Mouse (Mus musculus): ENCODE data around the gene Sorbs2. TPM values are rescaled to one million over a fixed set of nuclear protein-coding genes. Genes with fewer than 3 reads are reported as not detected.

Sorbs2 gene
- polyA plus RNA-seq, 1 experiment: 14.3 TPM

- H3K4me3 ChIP-seq: no peak overlapping the region
- H3K4me2 ChIP-seq (ENCODE audit: low read depth): no peak overlapping the region
- TF ChIP-seq MYOD1 (IDR thresholded peaks at IDR 0.05; ENCODE audit: control insufficient read depth in 1 of 3, insufficient read length in 2 of 3, low read depth in 2 of 3) (no peak), USF1 (IDR thresholded peaks at IDR 0.05; ENCODE audit: low read depth) (no peak), SRF (IDR thresholded peaks at IDR 0.05; ENCODE audit: control insufficient read depth, insufficient read length, low read depth) (no peak), POLR2AphosphoS2 (IDR thresholded peaks at IDR 0.05; ENCODE audit: insufficient read length, low read depth) (no peak), E2F4 (IDR thresholded peaks at IDR 0.05; ENCODE audit: insufficient read depth) (no peak), REST (IDR thresholded peaks at IDR 0.05; ENCODE audit: insufficient read depth, insufficient read length) (no peak)
- H3K36me3 ChIP-seq (ENCODE audit: control insufficient read depth, insufficient read depth): no peaks in the 10 kb centered on the region
- H3K27me3 ChIP-seq (ENCODE audit: control insufficient read depth, insufficient read depth, insufficient read length): no peaks in the 10 kb centered on the region
- no peaks in the 10 kb centered on the region for H3K79me2 ChIP-seq (ENCODE audit: control insufficient read depth, insufficient read depth)
- no peak overlapping the region for H3ac ChIP-seq (ENCODE audit: control insufficient read depth, insufficient read length)
Observed at GRCm38 (mm10) chr8:45608413-45608812, 100.8 kb downstream of the Sorbs2 start.

- Histone ChIP-seq H3K27me3 (ENCODE audit: control insufficient read depth, insufficient read depth, insufficient read length) (no peaks in the 10 kb centered on the region), H3K36me3 (ENCODE audit: control insufficient read depth, insufficient read depth) (no peaks in the 10 kb centered on the region), H3K4me3 (no peak overlapping the region), H3K4me2 (ENCODE audit: low read depth) (no peak overlapping the region), H3K79me2 (ENCODE audit: control insufficient read depth, insufficient read depth) (no peaks in the 10 kb centered on the region), H3ac (ENCODE audit: control insufficient read depth, insufficient read length) (no peak overlapping the region)
- no peak for TF ChIP-seq E2F4 (IDR thresholded peaks at IDR 0.05; ENCODE audit: insufficient read depth)
- no peak for TF ChIP-seq POLR2A (IDR thresholded peaks at IDR 0.05; ENCODE audit: insufficient read length, low read depth)
- TF ChIP-seq CEBPB (IDR thresholded peaks at IDR 0.05; ENCODE audit: insufficient read depth, poor library complexity, severe bottlenecking): no peak
- no peak for TF ChIP-seq USF1 (IDR thresholded peaks at IDR 0.05; ENCODE audit: low read depth)
- no peak for TF ChIP-seq TCF12 (IDR thresholded peaks at IDR 0.05; ENCODE audit: insufficient read depth, poor library complexity, severe bottlenecking)
- TF ChIP-seq SRF (IDR thresholded peaks at IDR 0.05; ENCODE audit: control insufficient read depth, insufficient read length, low read depth): no peak
Observed at GRCm38 (mm10) chr8:45610426-45611215, 103.0 kb downstream of the Sorbs2 start.

- H3ac ChIP-seq (ENCODE audit: control insufficient read depth, insufficient read length): no peak overlapping the region
- no peaks in the 10 kb centered on the region for H3K27me3 ChIP-seq (ENCODE audit: control insufficient read depth, insufficient read depth, insufficient read length)
- TF ChIP-seq E2F4 (IDR thresholded peaks at IDR 0.05; ENCODE audit: insufficient read depth) (no peak), TCF3 (IDR thresholded peaks at IDR 0.05; ENCODE audit: insufficient read length, low read depth) (no peak), SRF (IDR thresholded peaks at IDR 0.05; ENCODE audit: control insufficient read depth, insufficient read length, low read depth) (no peak), MYOG (IDR thresholded peaks at IDR 0.05; ENCODE audit: control insufficient read depth in 1 of 3, insufficient read depth in 1 of 3, insufficient read length in 2 of 3, low read depth in 2 of 3) (no peak), POLR2AphosphoS2 (IDR thresholded peaks at IDR 0.05; ENCODE audit: insufficient read length, low read depth) (no peak), TCF12 (IDR thresholded peaks at IDR 0.05; ENCODE audit: insufficient read depth, poor library complexity, severe bottlenecking) (no peak), MAX (IDR thresholded peaks at IDR 0.05; ENCODE audit: low read depth) (no peak), CEBPB (IDR thresholded peaks at IDR 0.05; ENCODE audit: insufficient read depth, poor library complexity, severe bottlenecking) (no peak), POLR2A (IDR thresholded peaks at IDR 0.05; ENCODE audit: insufficient read length, low read depth) (no peak), USF1 (IDR thresholded peaks at IDR 0.05; ENCODE audit: low read depth) (no peak), MYOD1 (IDR thresholded peaks at IDR 0.05; ENCODE audit: control insufficient read depth in 1 of 3, insufficient read length in 2 of 3, low read depth in 2 of 3) (no peak)
- H3K4me2 ChIP-seq (ENCODE audit: low read depth): no peak overlapping the region
- no peaks in the 10 kb centered on the region for H3K79me2 ChIP-seq (ENCODE audit: control insufficient read depth, insufficient read depth)
- no peak overlapping the region for H3K4me3 ChIP-seq
- H3K36me3 ChIP-seq (ENCODE audit: control insufficient read depth, insufficient read depth): no peaks in the 10 kb centered on the region
Observed at GRCm38 (mm10) chr8:45611320-45611719, 103.7 kb downstream of the Sorbs2 start.

- no peaks in the 10 kb centered on the region for H3K27me3 ChIP-seq (ENCODE audit: control insufficient read depth, insufficient read depth, insufficient read length)
- no peak for TF ChIP-seq E2F4 (IDR thresholded peaks at IDR 0.05; ENCODE audit: insufficient read depth)
- TF ChIP-seq CEBPB (IDR thresholded peaks at IDR 0.05; ENCODE audit: insufficient read depth, poor library complexity, severe bottlenecking): no peak
- TF ChIP-seq TCF12 (IDR thresholded peaks at IDR 0.05; ENCODE audit: insufficient read depth, poor library complexity, severe bottlenecking): no peak
- TF ChIP-seq USF1 (IDR thresholded peaks at IDR 0.05; ENCODE audit: low read depth): no peak
- no peak for TF ChIP-seq MYOD1 (IDR thresholded peaks at IDR 0.05; ENCODE audit: control insufficient read depth in 1 of 3, insufficient read length in 2 of 3, low read depth in 2 of 3)
- no peak for TF ChIP-seq SRF (IDR thresholded peaks at IDR 0.05; ENCODE audit: control insufficient read depth, insufficient read length, low read depth)
- TF ChIP-seq POLR2AphosphoS2 (IDR thresholded peaks at IDR 0.05; ENCODE audit: insufficient read length, low read depth): no peak
- TF ChIP-seq MAX (IDR thresholded peaks at IDR 0.05; ENCODE audit: low read depth): no peak
- no peak for TF ChIP-seq POLR2A (IDR thresholded peaks at IDR 0.05; ENCODE audit: insufficient read length, low read depth)
- TF ChIP-seq TCF3 (IDR thresholded peaks at IDR 0.05; ENCODE audit: insufficient read length, low read depth): no peak
- no peak for TF ChIP-seq REST (IDR thresholded peaks at IDR 0.05; ENCODE audit: insufficient read depth, insufficient read length)
- TF ChIP-seq MYOG (IDR thresholded peaks at IDR 0.05; ENCODE audit: control insufficient read depth in 1 of 3, insufficient read depth in 1 of 3, insufficient read length in 2 of 3, low read depth in 2 of 3): no peak
- no peaks in the 10 kb centered on the region for H3K36me3 ChIP-seq (ENCODE audit: control insufficient read depth, insufficient read depth)
- H3ac ChIP-seq (ENCODE audit: control insufficient read depth, insufficient read length): no peak overlapping the region
- no peak overlapping the region for H3K4me3 ChIP-seq
- H3K79me2 ChIP-seq (ENCODE audit: control insufficient read depth, insufficient read depth): no peaks in the 10 kb centered on the region
- no peak overlapping the region for H3K4me2 ChIP-seq (ENCODE audit: low read depth)
Observed at GRCm38 (mm10) chr8:45614610-45615009, 107.0 kb downstream of the Sorbs2 start.

- TF ChIP-seq POLR2AphosphoS2 (IDR thresholded peaks at IDR 0.05; ENCODE audit: insufficient read length, low read depth): no peak
- TF ChIP-seq MAX (IDR thresholded peaks at IDR 0.05; ENCODE audit: low read depth): no peak
- TF ChIP-seq REST (IDR thresholded peaks at IDR 0.05; ENCODE audit: insufficient read depth, insufficient read length): no peak
- TF ChIP-seq TCF3 (IDR thresholded peaks at IDR 0.05; ENCODE audit: insufficient read length, low read depth): no peak
- TF ChIP-seq MYOG (IDR thresholded peaks at IDR 0.05; ENCODE audit: control insufficient read depth in 1 of 3, insufficient read depth in 1 of 3, insufficient read length in 2 of 3, low read depth in 2 of 3): no peak
- no peak for TF ChIP-seq SRF (IDR thresholded peaks at IDR 0.05; ENCODE audit: control insufficient read depth, insufficient read length, low read depth)
- no peak for TF ChIP-seq TCF12 (IDR thresholded peaks at IDR 0.05; ENCODE audit: insufficient read depth, poor library complexity, severe bottlenecking)
- TF ChIP-seq USF1 (IDR thresholded peaks at IDR 0.05; ENCODE audit: low read depth): no peak
- no peak for TF ChIP-seq CEBPB (IDR thresholded peaks at IDR 0.05; ENCODE audit: insufficient read depth, poor library complexity, severe bottlenecking)
- TF ChIP-seq E2F4 (IDR thresholded peaks at IDR 0.05; ENCODE audit: insufficient read depth): no peak
- no peak for TF ChIP-seq MYOD1 (IDR thresholded peaks at IDR 0.05; ENCODE audit: control insufficient read depth in 1 of 3, insufficient read length in 2 of 3, low read depth in 2 of 3)
- TF ChIP-seq POLR2A (IDR thresholded peaks at IDR 0.05; ENCODE audit: insufficient read length, low read depth): no peak
- Histone ChIP-seq H3K27me3 (ENCODE audit: control insufficient read depth, insufficient read depth, insufficient read length) (no peaks in the 10 kb centered on the region), H3ac (ENCODE audit: control insufficient read depth, insufficient read length) (no peak overlapping the region), H3K36me3 (ENCODE audit: control insufficient read depth, insufficient read depth) (no peaks in the 10 kb centered on the region), H3K4me2 (ENCODE audit: low read depth) (no peak overlapping the region), H3K79me2 (ENCODE audit: control insufficient read depth, insufficient read depth) (no peaks in the 10 kb centered on the region), H3K4me3 (no peak overlapping the region)
Observed at GRCm38 (mm10) chr8:45615050-45615449, 107.5 kb downstream of the Sorbs2 start.
